Mouse (Mus musculus) hindbrain, postnatal 0 days (tissue): ENCODE data around the gene Tvp23a. TPM values are rescaled to one million over a fixed set of nuclear protein-coding genes. Genes with fewer than 3 reads are reported as not detected.

Experiments
- ATAC-seq: fragments of 200-750 bp; cut with Nextera tagmentation; 2 replicates; pipeline ENCODE4 v1.8.0; 2017; ENCODE audit warnings: mild to moderate bottlenecking, moderate TSS enrichment, moderate library complexity
- DNase-seq: peaks from one replicate; pipeline ENCODE4 v3.0.0-alpha.2; 2015; ENCODE audit warnings: low spot score
- H3K27ac ChIP-seq: fragments of 300-500 bp; sonication (generic); 2 replicates; pipeline ENCODE4 v1.5.1; 2014; ENCODE audit warnings: mild to moderate bottlenecking
- H3K27me3 ChIP-seq: fragments of 300-500 bp; sonication (generic); 2 replicates; pipeline ENCODE4 v1.6.1; 2014; ENCODE audit warnings: low read length, mixed read lengths; ENCODE audit not compliant: insufficient read depth
- H3K36me3 ChIP-seq: fragments of 300-500 bp; sonication (generic); 2 replicates; pipeline ENCODE4 v1.6.1; 2014; ENCODE audit warnings: low read length, mixed read lengths; ENCODE audit not compliant: insufficient read depth
- H3K4me1 ChIP-seq: fragments of 300-500 bp; sonication (generic); 2 replicates; pipeline ENCODE4 v1.6.1; 2014; ENCODE audit warnings: antibody characterized with exemption, low read length, mixed read lengths; ENCODE audit not compliant: insufficient read depth
- H3K4me2 ChIP-seq: fragments of 300-500 bp; sonication (generic); 2 replicates; pipeline ENCODE4 v1.6.1; 2014; ENCODE audit warnings: low read depth, mild to moderate bottlenecking, low read length, moderate library complexity, mixed read lengths
- H3K4me3 ChIP-seq: fragments of 300-500 bp; sonication (generic); 2 replicates; pipeline ENCODE4 v1.5.1; 2014; ENCODE audit warnings: low read length
- H3K9ac ChIP-seq: fragments of 300-500 bp; sonication (generic); replicated peaks from 2 replicates; pipeline ENCODE4 v1.6.1; 2014; ENCODE audit warnings: mild to moderate bottlenecking, low read length, moderate library complexity, mixed read lengths
- H3K9me3 ChIP-seq: fragments of 300-500 bp; sonication (generic); 2 replicates; pipeline ENCODE4 v1.6.1; 2016; ENCODE audit warnings: low read length, mixed read lengths
- CTCF ChIP-seq: IDR thresholded peaks from 2 replicates; pipeline ENCODE4 v1.5.1; 2016; ENCODE audit warnings: antibody characterized with exemption, control low read depth, low read depth
- WGBS: fragments of 180-500 bp; shearing (Covaris S2); extraction: QIAGEN DNeasy Blood & Tissue Kit; methylation state at CpG from one replicate; pipeline ENCODE4 v1.1.7; 2014; 5-methylcytosine and 5-hydroxymethylcytosine counted together
- polyA plus RNA-seq: library from polyadenylated mRNA; unstranded; fragments of >200 nt; fragmentation: Nextera tagmentation; extraction: Ambion mirVana; gene quantifications from 2 replicates; pipeline ENCODE4 v1.2.1, GENCODE M21; 2015
- total RNA-seq: library from RNA; depleted of rRNA; stranded (reverse); fragments of >200 nt; gene quantifications from 2 replicates; pipeline ENCODE4 v1.2.3, GENCODE M21; 2014

The Tvp23a gene
- total and polyA plus RNA-seq, 2 experiments from 2014 or later: 38.5 to 75.5 TPM

GRCm38 (mm10) chr16:10432387-10432786, 14.8 kb downstream of the Tvp23a start:
- WGBS: 89% methylated on average over 4 of the region's 4 CpGs
- no peak for DNase-seq
- H3K27ac ChIP-seq: no peak overlapping the region
- no peaks in the 10 kb centered on the region for H3K4me1 ChIP-seq
- H3K4me3 ChIP-seq: no peak overlapping the region
- ATAC-seq: no peak
- TF ChIP-seq CTCF: no peak
- H3K9me3 ChIP-seq: no peaks in the 10 kb centered on the region
- H3K4me2 ChIP-seq: no peak overlapping the region
- H3K36me3 ChIP-seq: no peaks in the 10 kb centered on the region
- H3K27me3 ChIP-seq: no peaks in the 10 kb centered on the region
- no peak overlapping the region for H3K9ac ChIP-seq

GRCm38 (mm10) chr16:10431911-10432310, 15.3 kb downstream of the Tvp23a start:
- ATAC-seq: no peak
- H3K27ac ChIP-seq: no peak overlapping the region
- no peak overlapping the region for H3K4me3 ChIP-seq
- H3K27me3 ChIP-seq: no peaks in the 10 kb centered on the region
- H3K9me3 ChIP-seq: no peaks in the 10 kb centered on the region
- H3K4me2 ChIP-seq: no peak overlapping the region
- no peak for TF ChIP-seq CTCF
- H3K36me3 ChIP-seq: no peaks in the 10 kb centered on the region
- 88% methylated on average over 1 of the region's 1 CpGs for WGBS
- H3K9ac ChIP-seq: no peak overlapping the region
- H3K4me1 ChIP-seq: no peaks in the 10 kb centered on the region
- no peak for DNase-seq

DNA sequence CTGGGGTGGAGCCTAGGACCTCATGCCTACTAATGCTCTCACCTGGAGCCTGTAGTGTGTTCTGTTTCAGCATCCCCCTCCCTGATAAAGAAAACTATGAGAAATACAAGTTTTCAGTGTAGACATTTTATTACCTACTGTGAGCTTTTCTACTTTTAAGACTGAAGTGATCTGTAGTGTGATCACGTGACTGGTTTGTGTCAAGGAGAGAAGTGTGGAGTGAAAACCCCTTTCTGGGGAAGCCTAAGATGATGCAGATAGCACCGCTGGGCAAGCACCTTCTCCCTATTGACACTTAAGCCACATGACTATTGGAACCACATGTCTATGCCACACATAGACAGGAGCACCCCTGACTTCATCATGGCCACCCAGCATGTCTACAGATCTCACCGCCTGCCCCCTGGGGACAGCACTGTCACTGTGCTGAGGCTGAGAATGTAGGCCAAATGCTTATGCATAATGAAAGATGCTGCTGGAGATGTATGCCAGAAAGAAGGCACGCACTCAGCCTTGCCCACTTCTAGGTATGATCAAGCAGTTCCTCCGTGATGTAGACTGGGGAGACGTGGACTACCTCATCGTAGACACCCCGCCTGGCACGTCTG, 26.6 kb downstream of the Tvp23a start:
- ATAC-seq (no peak), DNase-seq (no peak)
- no peak for TF ChIP-seq CTCF
- Histone ChIP-seq H3K27ac (no peak overlapping the region), H3K4me3 (no peak overlapping the region), H3K36me3 (peaks cover 56% of the 10 kb centered on the region), H3K4me1 (no peaks in the 10 kb centered on the region), H3K9me3 (no peaks in the 10 kb centered on the region), H3K4me2 (no peak overlapping the region), H3K9ac (no peak overlapping the region), H3K27me3 (no peaks in the 10 kb centered on the region)
- WGBS: 95% methylated on average over 9 of the region's 9 CpGs

DNA sequence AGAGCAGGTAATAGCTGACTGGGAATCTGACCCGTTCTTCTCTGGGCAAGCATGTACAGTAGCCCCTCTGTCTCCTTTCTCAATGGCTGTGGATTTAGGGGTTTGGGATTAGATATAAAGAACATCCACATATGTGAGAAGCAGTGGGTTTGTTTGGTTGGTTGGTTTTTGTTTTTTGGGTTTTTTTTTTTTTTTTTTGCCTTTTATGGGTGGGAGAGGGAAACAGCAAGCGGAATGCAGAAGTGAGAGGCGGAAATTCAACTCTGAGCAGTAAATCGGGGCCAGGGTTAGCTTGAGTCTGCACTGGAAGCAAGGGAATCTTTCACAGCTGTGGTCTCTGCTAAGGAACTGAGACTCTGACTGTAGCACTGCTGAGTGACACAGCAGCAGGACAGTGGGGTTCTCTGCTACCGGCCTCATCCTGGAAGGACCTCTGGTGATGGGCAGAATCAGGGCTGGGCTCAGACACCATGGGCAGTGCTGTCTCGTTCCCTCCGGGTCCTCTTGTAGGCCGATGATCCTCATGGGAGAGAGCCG, 29.4 kb downstream of the Tvp23a start:
- ATAC-seq: no peak
- Histone ChIP-seq H3K4me3 (no peak overlapping the region), H3K9ac (no peak overlapping the region)

GRCm38 (mm10) chr16:10416866-10417265, 30.3 kb downstream of the Tvp23a start:
- 95% methylated on average over 4 of the region's 4 CpGs for WGBS
- H3K4me3 ChIP-seq: no peak overlapping the region
- no peak overlapping the region for H3K27ac ChIP-seq
- H3K36me3 ChIP-seq: peaks cover 29% of the 10 kb centered on the region
- H3K9ac ChIP-seq: no peak overlapping the region
- H3K27me3 ChIP-seq: no peaks in the 10 kb centered on the region
- TF ChIP-seq CTCF: peak; percentile 45
- no peaks in the 10 kb centered on the region for H3K9me3 ChIP-seq
- no peak for ATAC-seq
- no peak for DNase-seq
- H3K4me2 ChIP-seq: no peak overlapping the region
- H3K4me1 ChIP-seq: no peaks in the 10 kb centered on the region

More for the DNA sequence above, 29.4 kb downstream of the Tvp23a start:
- no peak for DNase-seq
- no peaks in the 10 kb centered on the region for H3K9me3 ChIP-seq
- 96% methylated on average over 9 of the region's 9 CpGs for WGBS
- TF ChIP-seq CTCF: no peak
- H3K27ac ChIP-seq: no peak overlapping the region
- no peaks in the 10 kb centered on the region for H3K4me1 ChIP-seq
- H3K27me3 ChIP-seq: no peaks in the 10 kb centered on the region
- H3K4me2 ChIP-seq: no peak overlapping the region
- H3K36me3 ChIP-seq: peaks cover 37% of the 10 kb centered on the region

- 65% methylated on average over 6 of the region's 6 CpGs for WGBS
- Histone ChIP-seq H3K9ac (no peak overlapping the region), H3K4me2 (no peak overlapping the region), H3K27me3 (no peaks in the 10 kb centered on the region), H3K9me3 (no peaks in the 10 kb centered on the region), H3K4me1 (no peaks in the 10 kb centered on the region), H3K36me3 (peaks cover 20% of the 10 kb centered on the region), H3K4me3 (no peak overlapping the region), H3K27ac (no peak overlapping the region)
- DNase-seq (peak; percentile 32), ATAC-seq (no peak)
- TF ChIP-seq CTCF: peak; percentile 72
Observed at GRCm38 (mm10) chr16:10415976-10416375, 31.2 kb downstream of the Tvp23a start.
